Mouse (Mus musculus): ENCODE measurements around the gene Lca5. TPM values are rescaled to one million over a fixed set of nuclear protein-coding genes. Genes with fewer than 3 reads are reported as not detected.

Gene Lca5
- total RNA-seq, 2 experiments from 2014 or later: 1.2 to 1.8 TPM

Other genes with a start within 250 kb of the Lca5 start
- under 1 TPM; 0.53 to 0.95 TPM for gene Sh3bgrl2, start 107.2 kb upstream of the Lca5 start, total RNA-seq (2021)